Mouse (Mus musculus): ENCODE results near the gene Gm21985. TPM values are rescaled to one million over a fixed set of nuclear protein-coding genes. Genes with fewer than 3 reads are reported as not detected.
"Not testable (repeated sequence)": the region's sequence is repeated elsewhere in the genome, so short reads cannot be mapped to it uniquely, and the experiment has no call there.

Gene Gm21985
- polyA plus RNA-seq, 1 experiment from 2014 or later, result 0.08 TPM

DNA sequence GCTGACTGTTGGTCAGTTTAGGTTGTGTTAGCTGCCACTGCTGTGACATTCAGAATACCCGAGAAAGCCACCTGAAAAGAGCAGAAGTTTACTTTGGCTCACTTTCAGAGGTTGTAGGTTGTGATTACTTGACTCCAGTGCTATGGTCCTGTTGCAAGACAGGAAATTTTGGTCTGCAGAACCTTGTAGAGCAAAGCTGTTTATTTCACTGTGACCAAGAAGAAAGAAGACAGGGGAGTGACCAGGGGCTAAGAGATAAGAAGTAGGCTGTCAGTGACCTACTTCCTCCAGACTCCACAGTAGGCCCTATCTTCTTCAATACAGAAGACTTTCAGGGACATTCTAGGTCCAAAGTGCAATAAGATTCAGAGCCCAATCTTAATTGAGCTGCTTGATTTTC is 130.5 kb downstream of the Gm21985 start:
- DNase-seq (ENCODE audit: low spot score) (no peak), ATAC-seq (ENCODE audit: insufficient number of reproducible peaks, low FRiP score, low TSS enrichment, low read depth) (no peak)
- 78% methylated on average over 1 of the region's 1 CpGs for WGBS
- no peak overlapping the region for H3K9ac ChIP-seq (ENCODE audit: low read length)
- H3K4me2 ChIP-seq (ENCODE audit: low read depth, severe bottlenecking), result no peak overlapping the region
- H3K27ac ChIP-seq (replicated peaks; ENCODE audit: low read depth, low read length), result no peak overlapping the region
- H3K4me3 ChIP-seq (ENCODE audit: low read depth, low read length), result no peak overlapping the region
- H3K36me3 ChIP-seq (ENCODE audit: control insufficient read depth, insufficient read depth, low read length), result no peaks in the 10 kb centered on the region
- no peaks in the 10 kb centered on the region for H3K9me3 ChIP-seq (ENCODE audit: control insufficient read depth, low read length)
- no peaks in the 10 kb centered on the region for H3K27me3 ChIP-seq (ENCODE audit: control insufficient read depth, insufficient read depth, low read length)
- H3K4me1 ChIP-seq (ENCODE audit: control insufficient read depth, insufficient read depth, low read length), result no peaks in the 10 kb centered on the region

DNA sequence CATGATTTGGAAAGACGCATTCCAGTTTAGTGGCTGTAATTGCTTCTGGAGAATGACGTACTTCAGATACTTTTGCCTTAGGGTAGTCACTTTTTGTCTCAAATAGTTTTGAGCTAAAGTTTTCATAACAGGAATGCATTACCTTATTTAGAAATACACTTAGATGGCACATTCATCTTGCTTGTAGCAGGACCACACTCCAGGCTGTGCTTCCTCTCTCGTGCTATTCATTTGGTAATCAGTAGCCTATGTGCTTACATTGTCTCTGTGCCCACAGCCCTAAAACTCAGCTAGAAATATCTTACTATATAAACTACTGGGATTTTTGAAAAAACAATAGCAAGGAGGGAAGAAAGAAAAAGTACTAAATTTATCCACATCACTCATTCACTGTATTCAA is 140.9 kb downstream of the Gm21985 start:
- Histone ChIP-seq H3K9ac (ENCODE audit: low read length) (no peak overlapping the region), H3K4me3 (ENCODE audit: low read depth, low read length) (no peak overlapping the region), H3K9me3 (ENCODE audit: control insufficient read depth, low read length) (no peaks in the 10 kb centered on the region), H3K27me3 (ENCODE audit: control insufficient read depth, insufficient read depth, low read length) (no peaks in the 10 kb centered on the region), H3K36me3 (ENCODE audit: control insufficient read depth, insufficient read depth, low read length) (peaks cover 5% of the 10 kb centered on the region; the same call in 1 of the 2 replicates), H3K27ac (replicated peaks; ENCODE audit: low read depth, low read length) (no peak overlapping the region), H3K4me2 (ENCODE audit: low read depth, severe bottlenecking) (no peak overlapping the region), H3K4me1 (ENCODE audit: control insufficient read depth, insufficient read depth, low read length) (no peaks in the 10 kb centered on the region)
- 92% methylated on average over 3 of the region's 3 CpGs for WGBS
- ATAC-seq (ENCODE audit: insufficient number of reproducible peaks, low FRiP score, low TSS enrichment, low read depth) (no peak), DNase-seq (ENCODE audit: low spot score) (no peak)

DNA sequence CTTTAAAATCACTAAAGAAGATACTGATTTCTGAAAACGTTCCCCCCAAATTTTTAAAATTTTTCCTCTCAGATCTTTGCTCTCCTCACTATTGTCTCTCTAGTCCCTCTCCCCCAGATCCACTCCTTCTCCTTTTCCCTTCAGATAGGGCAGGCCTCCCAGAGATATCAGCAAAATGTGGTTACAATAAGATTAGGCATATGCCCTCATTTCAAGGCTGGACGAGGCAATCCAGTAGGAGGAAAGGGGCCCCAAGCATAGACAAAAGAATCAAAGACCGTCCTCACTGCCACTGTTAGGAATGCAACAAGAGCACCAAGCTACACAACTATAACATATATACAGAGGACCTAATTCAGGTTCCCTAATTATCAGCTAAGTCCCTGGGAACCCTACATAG is 159.2 kb downstream of the Gm21985 start:
- Histone ChIP-seq H3K4me1 (ENCODE audit: control insufficient read depth, insufficient read depth, low read length) (no peaks in the 10 kb centered on the region), H3K36me3 (ENCODE audit: control insufficient read depth, insufficient read depth, low read length) (no peaks in the 10 kb centered on the region), H3K27ac (replicated peaks; ENCODE audit: low read depth, low read length) (no peak overlapping the region), H3K4me2 (ENCODE audit: low read depth, severe bottlenecking) (no peak overlapping the region), H3K9ac (ENCODE audit: low read length) (no peak overlapping the region), H3K9me3 (ENCODE audit: control insufficient read depth, low read length) (no peaks in the 10 kb centered on the region), H3K4me3 (ENCODE audit: low read depth, low read length) (no peak overlapping the region), H3K27me3 (ENCODE audit: control insufficient read depth, insufficient read depth, low read length) (no peaks in the 10 kb centered on the region)
- 83% methylated on average over 3 of the region's 3 CpGs for WGBS
- no peak for DNase-seq (ENCODE audit: low spot score)
- ATAC-seq (ENCODE audit: insufficient number of reproducible peaks, low FRiP score, low TSS enrichment, low read depth), result no peak

DNA sequence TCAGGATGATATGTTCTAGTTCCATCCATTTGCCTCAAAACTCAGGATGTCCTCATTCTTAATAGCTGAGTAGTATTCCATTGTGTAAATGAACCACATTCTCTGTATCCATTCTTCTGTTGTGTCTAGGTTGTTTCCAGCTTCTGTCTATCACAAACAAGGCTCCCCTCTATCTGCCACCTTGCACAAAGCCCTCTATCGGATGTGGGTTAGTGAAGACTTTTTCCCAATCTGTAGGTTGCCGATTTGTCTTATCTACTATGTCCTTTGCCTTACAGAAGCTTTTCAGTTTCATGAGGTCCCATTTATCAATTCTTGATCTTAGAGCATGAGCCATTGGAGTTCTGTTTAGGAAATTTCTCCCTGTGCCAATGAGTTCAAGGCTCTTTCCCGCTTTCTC is 162.4 kb downstream of the Gm21985 start:
- not testable (repeated sequence) for H3K4me2 ChIP-seq (ENCODE audit: low read depth, severe bottlenecking); DNase-seq (ENCODE audit: low spot score); H3K4me3 ChIP-seq (ENCODE audit: low read depth, low read length); ATAC-seq (ENCODE audit: insufficient number of reproducible peaks, low FRiP score, low TSS enrichment, low read depth); H3K27ac ChIP-seq (replicated peaks; ENCODE audit: low read depth, low read length); H3K9me3 ChIP-seq (ENCODE audit: control insufficient read depth, low read length); H3K27me3 ChIP-seq (ENCODE audit: control insufficient read depth, insufficient read depth, low read length); H3K4me1 ChIP-seq (ENCODE audit: control insufficient read depth, insufficient read depth, low read length); H3K9ac ChIP-seq (ENCODE audit: low read length); H3K36me3 ChIP-seq (ENCODE audit: control insufficient read depth, insufficient read depth, low read length)
- 94% methylated on average over 3 of the region's 3 CpGs for WGBS

DNA sequence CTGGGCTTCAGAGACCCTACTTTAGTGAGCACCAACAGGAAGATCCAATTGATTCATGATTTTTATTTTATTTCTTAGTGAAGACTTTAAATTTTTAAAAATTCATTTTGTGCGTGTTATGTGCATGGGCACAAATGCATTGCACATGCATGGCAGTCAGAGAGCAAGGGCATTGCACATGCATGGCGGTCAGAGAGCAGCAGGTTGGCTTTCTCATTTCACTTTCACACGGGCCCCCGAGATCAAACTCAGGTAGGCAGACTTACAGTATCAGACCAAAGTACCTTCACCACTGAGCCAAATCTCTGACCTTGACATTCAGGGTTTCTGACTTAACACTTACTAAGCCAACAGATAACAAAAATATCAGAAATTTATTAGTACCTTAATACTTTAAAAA is 163.6 kb downstream of the Gm21985 start:
- Histone ChIP-seq H3K27me3 (ENCODE audit: control insufficient read depth, insufficient read depth, low read length) (no peaks in the 10 kb centered on the region), H3K27ac (replicated peaks; ENCODE audit: low read depth, low read length) (no peak overlapping the region), H3K4me2 (ENCODE audit: low read depth, severe bottlenecking) (no peak overlapping the region), H3K4me3 (ENCODE audit: low read depth, low read length) (no peak overlapping the region), H3K36me3 (ENCODE audit: control insufficient read depth, insufficient read depth, low read length) (no peaks in the 10 kb centered on the region), H3K9ac (ENCODE audit: low read length) (no peak overlapping the region), H3K9me3 (ENCODE audit: control insufficient read depth, low read length) (no peaks in the 10 kb centered on the region), H3K4me1 (ENCODE audit: control insufficient read depth, insufficient read depth, low read length) (no peaks in the 10 kb centered on the region)
- ATAC-seq (ENCODE audit: insufficient number of reproducible peaks, low FRiP score, low TSS enrichment, low read depth) (no peak), DNase-seq (ENCODE audit: low spot score) (no peak)
- 87% methylated on average over 4 of the region's 4 CpGs for WGBS

DNA sequence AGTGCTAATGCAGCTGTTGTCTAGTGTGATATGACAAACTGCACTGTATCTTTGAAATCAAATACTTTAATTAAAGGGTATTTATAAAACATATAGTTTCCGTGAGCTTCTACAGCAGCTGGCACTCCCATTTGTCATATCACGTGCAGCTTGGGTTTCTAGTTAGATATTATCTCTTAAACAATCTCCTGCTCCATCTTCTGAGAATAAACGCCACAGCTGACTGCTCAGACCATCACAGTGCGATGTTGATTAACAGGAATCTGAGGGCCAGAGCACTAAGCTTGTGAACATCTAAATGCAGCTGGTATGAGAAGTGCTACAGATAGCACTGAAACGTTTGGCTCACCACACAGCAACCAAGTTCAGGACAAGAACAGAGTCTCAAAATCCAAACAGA is 164.3 kb downstream of the Gm21985 start:
- ATAC-seq (ENCODE audit: insufficient number of reproducible peaks, low FRiP score, low TSS enrichment, low read depth) (no peak), DNase-seq (ENCODE audit: low spot score) (no peak)
- no peak overlapping the region for H3K4me2 ChIP-seq (ENCODE audit: low read depth, severe bottlenecking)
- H3K4me3 ChIP-seq (ENCODE audit: low read depth, low read length), result no peak overlapping the region
- H3K36me3 ChIP-seq (ENCODE audit: control insufficient read depth, insufficient read depth, low read length), result no peaks in the 10 kb centered on the region
- H3K9me3 ChIP-seq (ENCODE audit: control insufficient read depth, low read length), result no peaks in the 10 kb centered on the region
- WGBS, result 75% methylated on average over 5 of the region's 5 CpGs
- H3K27me3 ChIP-seq (ENCODE audit: control insufficient read depth, insufficient read depth, low read length), result no peaks in the 10 kb centered on the region
- no peak overlapping the region for H3K9ac ChIP-seq (ENCODE audit: low read length)
- H3K27ac ChIP-seq (replicated peaks; ENCODE audit: low read depth, low read length), result no peak overlapping the region
- H3K4me1 ChIP-seq (ENCODE audit: control insufficient read depth, insufficient read depth, low read length), result no peaks in the 10 kb centered on the region

DNA sequence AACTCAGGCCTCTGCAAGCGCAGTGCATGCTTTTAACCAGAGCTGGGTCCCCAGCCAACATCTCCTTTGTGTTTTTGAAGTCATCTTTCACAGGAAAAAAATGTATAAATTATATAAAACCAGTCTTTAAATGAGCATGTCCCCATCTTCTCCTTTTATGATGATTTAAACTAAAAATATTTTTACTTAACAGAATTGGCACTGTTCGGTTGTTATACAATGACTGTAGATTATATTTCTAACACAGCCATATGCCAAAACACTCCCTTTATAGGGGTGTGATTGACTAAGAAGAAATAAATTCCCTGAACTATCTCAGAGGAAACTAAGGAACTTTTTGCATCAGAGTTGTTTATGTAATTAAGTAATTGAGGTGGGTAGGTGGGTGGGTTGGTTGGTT is 166.4 kb downstream of the Gm21985 start:
- no peaks in the 10 kb centered on the region for H3K36me3 ChIP-seq (ENCODE audit: control insufficient read depth, insufficient read depth, low read length)
- no peaks in the 10 kb centered on the region for H3K27me3 ChIP-seq (ENCODE audit: control insufficient read depth, insufficient read depth, low read length)
- no peak overlapping the region for H3K27ac ChIP-seq (replicated peaks; ENCODE audit: low read depth, low read length)
- no peaks in the 10 kb centered on the region for H3K4me1 ChIP-seq (ENCODE audit: control insufficient read depth, insufficient read depth, low read length)
- no peak for DNase-seq (ENCODE audit: low spot score)
- WGBS, result 93% methylated on average over 2 of the region's 2 CpGs
- no peaks in the 10 kb centered on the region for H3K9me3 ChIP-seq (ENCODE audit: control insufficient read depth, low read length)
- no peak overlapping the region for H3K9ac ChIP-seq (ENCODE audit: low read length)
- ATAC-seq (ENCODE audit: insufficient number of reproducible peaks, low FRiP score, low TSS enrichment, low read depth), result no peak
- H3K4me2 ChIP-seq (ENCODE audit: low read depth, severe bottlenecking), result no peak overlapping the region
- H3K4me3 ChIP-seq (ENCODE audit: low read depth, low read length), result no peak overlapping the region

DNA sequence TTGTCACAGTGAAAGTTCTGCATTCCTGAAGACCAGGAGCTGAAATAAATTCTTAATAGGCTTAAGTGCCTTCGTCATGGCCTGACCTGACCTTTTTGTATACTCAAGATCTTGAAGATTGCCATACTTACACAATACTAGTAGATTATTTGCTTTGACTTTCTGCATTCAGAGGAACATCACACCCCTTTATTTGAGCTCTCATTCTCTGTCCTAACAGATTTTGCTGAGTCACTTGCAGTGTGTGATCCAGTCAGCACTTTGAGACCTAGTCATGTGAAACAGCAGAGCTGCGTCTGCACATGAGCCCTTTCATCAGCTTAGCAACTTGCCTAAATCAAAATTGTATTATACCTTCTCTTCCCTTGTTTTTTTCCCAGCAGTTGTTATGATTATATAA is 167.2 kb downstream of the Gm21985 start:
- Histone ChIP-seq H3K36me3 (ENCODE audit: control insufficient read depth, insufficient read depth, low read length) (no peaks in the 10 kb centered on the region), H3K4me3 (ENCODE audit: low read depth, low read length) (no peak overlapping the region), H3K27me3 (ENCODE audit: control insufficient read depth, insufficient read depth, low read length) (no peaks in the 10 kb centered on the region), H3K9ac (ENCODE audit: low read length) (no peak overlapping the region), H3K4me2 (ENCODE audit: low read depth, severe bottlenecking) (no peak overlapping the region), H3K27ac (replicated peaks; ENCODE audit: low read depth, low read length) (no peak overlapping the region), H3K4me1 (ENCODE audit: control insufficient read depth, insufficient read depth, low read length) (no peaks in the 10 kb centered on the region), H3K9me3 (ENCODE audit: control insufficient read depth, low read length) (no peaks in the 10 kb centered on the region)
- no peak for DNase-seq (ENCODE audit: low spot score)
- ATAC-seq (ENCODE audit: insufficient number of reproducible peaks, low FRiP score, low TSS enrichment, low read depth), result no peak
- 87% methylated on average over 2 of the region's 2 CpGs for WGBS

DNA sequence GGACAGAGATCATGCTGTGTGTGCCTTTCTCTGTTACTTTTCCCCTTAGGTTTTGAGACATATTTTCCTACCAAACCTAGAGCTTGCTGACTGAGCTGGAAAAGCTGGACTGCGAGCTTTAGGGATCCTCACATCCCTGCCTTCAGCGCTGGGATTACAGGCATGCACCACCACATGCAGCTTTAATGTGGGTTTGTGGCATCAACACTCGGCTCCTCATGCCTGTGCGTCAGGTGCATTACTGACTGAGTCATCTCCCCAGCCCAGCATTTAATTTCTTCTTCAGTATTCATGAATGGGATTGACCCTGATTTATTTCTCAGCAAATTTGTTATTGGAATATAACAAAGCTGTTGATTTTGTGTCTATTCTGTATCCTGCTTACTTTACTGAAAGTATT is 170.2 kb downstream of the Gm21985 start:
- Histone ChIP-seq H3K27me3 (ENCODE audit: control insufficient read depth, insufficient read depth, low read length) (no peaks in the 10 kb centered on the region), H3K4me2 (ENCODE audit: low read depth, severe bottlenecking) (no peak overlapping the region)

More for the DNA sequence above, 170.2 kb downstream of the Gm21985 start:
- no peak for ATAC-seq (ENCODE audit: insufficient number of reproducible peaks, low FRiP score, low TSS enrichment, low read depth)
- WGBS, result 78% methylated on average over 4 of the region's 4 CpGs
- Histone ChIP-seq H3K4me3 (ENCODE audit: low read depth, low read length) (no peak overlapping the region), H3K9ac (ENCODE audit: low read length) (no peak overlapping the region), H3K9me3 (ENCODE audit: control insufficient read depth, low read length) (no peaks in the 10 kb centered on the region), H3K36me3 (ENCODE audit: control insufficient read depth, insufficient read depth, low read length) (no peaks in the 10 kb centered on the region), H3K4me1 (ENCODE audit: control insufficient read depth, insufficient read depth, low read length) (no peaks in the 10 kb centered on the region), H3K27ac (replicated peaks; ENCODE audit: low read depth, low read length) (no peak overlapping the region)
- no peak for DNase-seq (ENCODE audit: low spot score)
